Mouse (Mus musculus) Patski (cell line): ENCODE measurements around the gene Kpna3. TPM values are rescaled to one million over a fixed set of nuclear protein-coding genes. Genes with fewer than 3 reads are reported as not detected.
A peak's percentile ranks its signal among the peaks of the same experiment; 100 is the strongest.

ENCODE experiments used
- ATAC-seq: fragments of 100-300 bp; one replicate; pipeline ENCODE4 v1.8.0; 2021
- CTCF ChIA-PET: fragments of 350-600 bp; sonication (Branson Sonifier 250); formaldehyde crosslinking; loops from one replicate; lab custom pipeline; 2022; ENCODE audit warnings: inconsistent platforms; lab: Charles Lee
- POLR2A ChIA-PET: fragments of 350-600 bp; sonication (Branson Sonifier 250); formaldehyde crosslinking; loops from one replicate; lab custom pipeline; 2022; ENCODE audit warnings: antibody characterized with exemption, inconsistent platforms; lab: Charles Lee
- DNase-seq: peaks from one replicate; pipeline ENCODE4 v3.0.0-alpha.2; 2011; ENCODE audit warnings: low read depth, low spot score
- H3K27me3 ChIP-seq: fragments of 371-371 bp; one replicate; pipeline ENCODE4 v1.5.1; 2021
- CTCF ChIP-seq: fragments of 100-300 bp; IDR thresholded peaks from one replicate; pipeline ENCODE4 v1.5.1; 2021
- in situ Hi-C: fragments of 300-500 bp; cut with MboI; formaldehyde crosslinking; loops from 3 replicates; pipeline ENCODE4 v1.11.1; 2018; ENCODE audit warnings: low pct_unique_long_range_greater_than_20kb, mixed read lengths
- polyA plus RNA-seq: library from polyadenylated mRNA; unstranded; gene quantifications from one replicate; pipeline ENCODE4 v1.2.3, GENCODE M21; 2021

Gene Kpna3
- 37.7 TPM for polyA plus RNA-seq

GRCm38 (mm10) chr14:61439661-61440559 lies at the start of gene Kpna3:
Gene Kpna3, minus strand, starts transcription at chr14:61439874.
- TF ChIP-seq CTCF, result no peak
- DNase-seq (peak; percentile 93), ATAC-seq (peak; percentile 95)
- in situ Hi-C loops, result loop anchor here (5.0 to 10.0 kb wide), 2 partner anchors 65 to 108 kb away; no protein-coding TSS in a partner anchor
- peaks cover 3% of the 10 kb centered on the region for H3K27me3 ChIP-seq
- ChIA-PET POLR2A (interaction anchor here (0.6 kb wide), 1 partner anchor 1023 kb away, joined by 4 read pairs; no protein-coding TSS in a partner anchor), CTCF (interaction anchor here (0.6 to 1.6 kb wide), 3 partner anchors 11 to 108 kb away, joined by 3 to 10 read pairs (median 3); partner anchors contain the start of gene Ebpl)

DNA sequence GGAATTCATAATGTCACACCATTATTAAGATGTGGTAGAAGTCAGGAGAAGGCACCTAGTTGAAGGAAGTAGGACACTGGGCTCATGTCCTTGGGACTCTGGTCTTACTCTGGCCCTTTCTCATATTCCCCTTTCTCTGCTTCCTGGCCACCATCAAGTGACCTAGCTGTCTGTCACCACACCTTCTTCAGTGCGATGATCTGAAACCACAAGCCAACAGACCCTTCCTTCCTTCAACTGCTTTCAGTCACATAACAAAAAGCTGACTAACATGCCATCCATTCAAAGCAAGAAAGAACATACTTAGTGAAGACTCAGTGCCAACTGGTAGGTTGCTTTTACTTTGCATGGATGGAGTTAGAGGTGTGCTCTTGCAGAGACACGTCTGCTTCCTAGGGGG lies 20.7 kb upstream of the Kpna3 start:
- DNase-seq, result no peak
- CTCF ChIA-PET, result no interaction called here
- no peak for TF ChIP-seq CTCF
- POLR2A ChIA-PET, result no interaction called here
- no peak for ATAC-seq
- H3K27me3 ChIP-seq, result peaks cover 11% of the 10 kb centered on the region
- in situ Hi-C loops, result no loop called here

- no peak for ATAC-seq
- POLR2A ChIA-PET, result no interaction called here
- CTCF ChIA-PET, result no interaction called here
- H3K27me3 ChIP-seq, result peaks cover 6% of the 10 kb centered on the region
- in situ Hi-C loops, result no loop called here
- no peak for DNase-seq
- TF ChIP-seq CTCF, result no peak
Observed at GRCm38 (mm10) chr14:61457468-61457867, 17.8 kb upstream of the Kpna3 start.

GRCm38 (mm10) chr14:61455571-61455970 lies 15.9 kb upstream of the Kpna3 start:
- ChIA-PET CTCF (interaction anchor here (0.6 kb wide), 1 partner anchor 146 kb away, joined by 3 read pairs; the partner anchor contains the start of gene Arl11), POLR2A (no interaction called here)
- in situ Hi-C loops, result no loop called here
- DNase-seq (no peak), ATAC-seq (no peak)
- H3K27me3 ChIP-seq, result peaks cover 4% of the 10 kb centered on the region
- TF ChIP-seq CTCF, result no peak

DNA sequence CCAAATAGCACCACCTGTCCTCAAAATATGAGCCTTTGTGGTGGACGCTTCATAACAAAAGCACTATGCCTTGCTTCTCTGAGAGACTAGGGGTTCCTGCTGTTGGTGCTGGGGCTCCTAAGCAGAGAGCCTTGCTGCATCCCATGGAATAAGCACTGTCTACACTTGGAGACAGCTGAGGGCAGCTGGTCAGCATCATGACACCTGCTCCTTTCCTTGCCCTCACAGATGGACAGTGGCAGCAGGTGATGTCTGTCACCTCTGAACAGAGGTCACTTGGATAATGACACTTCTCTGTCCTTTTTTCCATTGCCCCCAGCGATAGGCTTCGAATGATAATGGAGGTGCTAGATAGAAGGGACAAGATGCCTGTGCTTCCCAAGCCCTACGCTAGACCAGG lies 13.4 kb upstream of the Kpna3 start:
- in situ Hi-C loops, result no loop called here
- peaks cover 2% of the 10 kb centered on the region for H3K27me3 ChIP-seq
- ChIA-PET CTCF (no interaction called here), POLR2A (no interaction called here)
- ATAC-seq, result no peak
- DNase-seq, result no peak
- TF ChIP-seq CTCF, result no peak

DNA sequence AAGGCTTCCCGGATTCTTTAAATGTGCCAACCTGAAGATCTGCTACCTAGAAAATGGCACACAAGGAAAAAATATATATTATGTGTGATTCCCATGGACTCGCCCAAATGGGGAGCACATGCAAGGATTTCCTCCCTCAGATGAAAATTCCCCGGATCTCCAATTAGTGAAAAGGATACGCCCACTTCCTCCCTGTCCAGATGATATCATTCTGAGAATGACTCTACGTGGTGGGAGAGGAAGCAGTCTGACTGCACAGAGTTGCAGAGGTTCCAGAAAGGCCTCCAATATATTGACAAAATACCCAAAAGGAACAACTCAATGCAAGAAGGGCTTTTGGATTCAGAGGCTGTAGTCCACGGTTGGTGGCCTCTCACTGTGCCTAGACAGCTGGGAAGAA lies 12.8 kb upstream of the Kpna3 start:
- in situ Hi-C loops, result no loop called here
- TF ChIP-seq CTCF, result no peak
- no peak for DNase-seq
- CTCF ChIA-PET, result interaction anchor here (1.6 kb wide), 1 partner anchor 10 kb away, joined by 4 read pairs; no protein-coding TSS in a partner anchor
- POLR2A ChIA-PET, result no interaction called here
- no peaks in the 10 kb centered on the region for H3K27me3 ChIP-seq
- ATAC-seq, result no peak

- CTCF ChIA-PET, result no interaction called here
- H3K27me3 ChIP-seq, result no peaks in the 10 kb centered on the region
- POLR2A ChIA-PET, result no interaction called here
- peak; percentile 79 for ATAC-seq
- in situ Hi-C loops, result no loop called here
- no peak for TF ChIP-seq CTCF
- peak; percentile 63 for DNase-seq
Observed at GRCm38 (mm10) chr14:61447775-61448174, 8.1 kb upstream of the Kpna3 start.

- in situ Hi-C loops, result loop anchor here (5.0 to 10.0 kb wide), 2 partner anchors 64 to 107 kb away; no protein-coding TSS in a partner anchor
- no peak for DNase-seq
- H3K27me3 ChIP-seq, result peaks cover 3% of the 10 kb centered on the region
- ChIA-PET CTCF (interaction anchor here (0.6 to 1.6 kb wide), 3 partner anchors 10 to 108 kb away, joined by 3 to 10 read pairs (median 3); partner anchors contain the start of gene Ebpl), POLR2A (interaction anchor here (0.6 kb wide), 1 partner anchor 1023 kb away, joined by 4 read pairs; no protein-coding TSS in a partner anchor)
- peak; percentile 36 for ATAC-seq
- TF ChIP-seq CTCF, result no peak
Observed at GRCm38 (mm10) chr14:61439141-61439660, 473 bp downstream of the Kpna3 start.

DNA sequence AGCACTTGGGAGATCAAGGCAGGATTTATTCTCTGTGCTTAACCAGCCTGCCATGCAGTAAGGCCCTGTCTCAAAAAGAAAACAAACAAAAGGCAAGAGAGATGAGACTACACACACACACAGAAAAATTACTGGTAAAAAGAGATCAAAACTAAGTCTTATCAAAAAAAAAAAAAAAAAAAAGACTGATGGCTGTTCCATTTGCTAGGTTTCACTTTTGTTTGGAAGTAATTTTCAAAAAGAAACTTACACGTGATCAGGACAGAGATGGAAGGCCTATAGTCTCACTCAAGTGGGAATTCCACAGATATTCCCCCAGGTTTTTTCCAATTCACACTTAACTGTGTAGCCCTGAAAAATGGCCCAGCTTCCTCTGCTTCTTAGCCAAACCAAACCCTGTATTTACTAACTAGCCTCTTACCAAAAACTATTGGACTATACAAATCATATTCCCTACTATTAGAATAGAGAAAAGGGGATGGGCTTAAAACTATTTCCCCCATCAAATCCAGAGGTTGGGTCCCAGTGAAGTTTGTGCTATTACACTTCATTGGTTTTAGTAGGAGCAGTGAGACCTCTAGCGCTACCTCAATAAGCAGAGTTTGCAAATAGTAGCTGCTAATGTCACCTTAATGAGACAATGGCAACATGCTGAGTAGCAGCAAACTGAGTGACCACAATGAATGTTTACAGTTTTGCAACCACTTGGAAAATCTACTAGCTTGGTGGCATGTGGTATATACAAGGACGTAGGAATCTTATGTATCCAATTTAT lies 1.3 kb downstream of the Kpna3 start:
- TF ChIP-seq CTCF, result no peak
- ATAC-seq, result no peak
- peaks cover 3% of the 10 kb centered on the region for H3K27me3 ChIP-seq
- DNase-seq, result no peak
- POLR2A ChIA-PET, result no interaction called here
- in situ Hi-C loops, result loop anchor here (5.0 to 10.0 kb wide), 2 partner anchors 64 to 106 kb away; no protein-coding TSS in a partner anchor
- CTCF ChIA-PET, result interaction anchor here (1.3 to 1.6 kb wide), 2 partner anchors 78 to 107 kb away, joined by 3 to 10 read pairs; partner anchors contain the start of gene Ebpl

DNA sequence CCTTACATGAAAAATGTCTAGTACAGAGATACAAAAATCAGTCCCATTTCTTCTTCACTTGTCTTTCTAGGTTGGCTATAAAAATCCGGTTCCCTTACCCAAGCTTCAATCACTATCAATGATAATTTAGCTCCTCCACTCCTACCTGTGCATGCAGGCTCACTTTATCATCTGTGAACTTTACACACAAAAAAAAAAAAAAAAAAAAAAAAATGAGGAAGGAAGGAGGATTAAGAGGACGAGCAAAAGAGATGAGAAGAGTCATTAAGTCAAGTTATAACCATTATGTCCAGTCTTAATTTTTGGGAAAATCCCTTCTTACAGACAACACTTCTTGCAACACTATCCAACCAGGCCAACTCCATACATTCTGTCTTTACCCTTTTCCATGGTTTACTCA lies 2.8 kb downstream of the Kpna3 start:
- TF ChIP-seq CTCF, result no peak
- no peak for DNase-seq
- in situ Hi-C loops, result loop anchor here (5.0 to 10.0 kb wide), 2 partner anchors 62 to 105 kb away; no protein-coding TSS in a partner anchor
- ChIA-PET CTCF (interaction anchor here (1.4 to 1.6 kb wide), 3 partner anchors 16 to 105 kb away, joined by 3 to 5 read pairs (median 3); no protein-coding TSS in a partner anchor), POLR2A (interaction anchor here (0.6 kb wide), 1 partner anchor 127 kb away, joined by 3 read pairs; no protein-coding TSS in a partner anchor)
- no peak for ATAC-seq
- H3K27me3 ChIP-seq, result peaks cover 3% of the 10 kb centered on the region
